Mouse (Mus musculus) cortical plate, adult 2 months (tissue): Measurements from ENCODE around the gene Smad3.

Experiments used
- CTCF ChIP-seq: fragments of 200-500 bp; IDR thresholded peaks from 2 replicates; pipeline ENCODE4 v1.5.1; 2011; ENCODE audit warnings: mild to moderate bottlenecking, control low read depth, low read length; ENCODE audit not compliant: insufficient read depth; ENCODE audit errors: extremely low read depth
- POLR2A ChIP-seq: fragments of 200-500 bp; IDR thresholded peaks from 2 replicates; pipeline ENCODE4 v1.6.1; 2011; ENCODE audit warnings: mild to moderate bottlenecking, low read length, control low read depth; ENCODE audit not compliant: insufficient read depth; ENCODE audit errors: extremely low read depth

- TF ChIP-seq CTCF: no peak
- no peak for TF ChIP-seq POLR2A
Observed at GRCm38 (mm10) chr9:63617967-63618366, 139.8 kb downstream of the Smad3 start.
